Comparison of ENCODE assay signal across 20 mouse cellular contexts in the genomic region with DNA sequence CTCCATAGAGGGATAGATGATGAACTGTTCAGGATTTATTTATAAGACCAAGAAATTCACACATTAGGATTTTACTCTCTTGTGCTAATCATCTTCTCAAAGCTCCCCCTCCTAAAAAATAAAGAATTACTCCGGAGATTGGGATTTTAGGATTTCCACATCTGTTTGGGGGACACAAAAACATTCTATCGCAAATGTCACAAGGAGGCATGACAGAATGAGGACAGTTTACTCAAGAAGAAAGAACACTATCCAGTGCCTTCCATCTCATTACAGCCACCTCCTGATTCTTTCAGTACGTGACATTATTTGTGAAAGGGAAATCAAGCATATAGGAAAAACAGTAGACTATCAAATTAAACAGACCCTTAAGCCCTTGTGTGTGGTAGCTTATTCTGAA.
DNase-seq lines count a peak whose midpoint lies in the region; ATAC-seq and TF ChIP-seq lines count a peak whose summit lies in the region.
"Had no signal": no experiment of that assay in that cellular context is flagged by ENCODE, and none has a peak within 500 bp of the region (broad histone marks: within the 10 kb centered on the region; RNA-seq: fewer than 3 reads in every experiment).

No protein-coding gene starts in this region.

- intact Hi-C loops in left cerebral cortex, adult 2 months (cut with DNase I) = no loop called here

- no peak for DNase-seq in forebrain, embryonic 11.5 days (ENCODE audit: low spot score)
- DNase-seq in left cerebral cortex, adult 2 months (ENCODE audit: extremely low spot score in 1 of 2, low spot score in 2 of 2) = no peak
- DNase-seq in left cerebral cortex, adult 8-10 months (ENCODE audit: low spot score in 2 of 2) = no peak
- DNase-seq in thymus, postnatal 10 days (ENCODE audit: low spot score in 2 of 2) = no peak
- DNase-seq: adrenal gland, adult 8-10 months; adrenal gland, postnatal 14 days; adrenal gland, postnatal 36 days; B cell, adult 2 months; cerebellum, adult 11-12 months; cerebellum, adult 9-10 months; forebrain, postnatal 0 days had no signal

- H3K9ac ChIP-seq in forebrain, embryonic 15.5 days (replicated peaks) = no peak overlapping the region
- H3K9ac ChIP-seq in forebrain, embryonic 11.5 days (ENCODE audit: low read length) = no peak overlapping the region
- H3K9ac ChIP-seq: embryonic facial prominence, embryonic 12.5 days; forebrain, embryonic 12.5 days; forebrain, postnatal 0 days had no signal

- H3K4me3 ChIP-seq in forebrain, embryonic 15.5 days = no peak overlapping the region
- no peak overlapping the region for H3K4me3 ChIP-seq in forebrain, embryonic 11.5 days (ENCODE audit: low read depth, low read length)
- no peak overlapping the region for H3K4me3 ChIP-seq in left cerebral cortex, adult 2 months
- H3K4me3 ChIP-seq: embryonic facial prominence, embryonic 10.5 days; embryonic facial prominence, embryonic 12.5 days; forebrain, embryonic 12.5 days had no signal

- H3K27me3 ChIP-seq in forebrain, embryonic 15.5 days = no peaks in the 10 kb centered on the region
- H3K27me3 ChIP-seq in forebrain, embryonic 11.5 days (ENCODE audit: control insufficient read depth, insufficient read depth, low read length) = no peaks in the 10 kb centered on the region
- H3K27me3 ChIP-seq: CH12.LX; embryonic facial prominence, embryonic 12.5 days; forebrain, embryonic 12.5 days; Patski had no signal

- 57% methylated on average over 3 of the region's 3 CpGs for WGBS in forebrain, embryonic 15.5 days
- 72% methylated on average over 3 of the region's 3 CpGs for WGBS in forebrain, embryonic 11.5 days

- H3K9me3 ChIP-seq in forebrain, embryonic 15.5 days = no peaks in the 10 kb centered on the region
- no peaks in the 10 kb centered on the region for H3K9me3 ChIP-seq in forebrain, embryonic 11.5 days (ENCODE audit: control insufficient read depth, low read length)
- H3K9me3 ChIP-seq: embryonic facial prominence, embryonic 10.5 days; embryonic facial prominence, embryonic 12.5 days; forebrain, embryonic 12.5 days; G1E had no signal

- H3K4me1 ChIP-seq in forebrain, embryonic 15.5 days = peaks cover 6% of the 10 kb centered on the region; the same call in 1 of the 2 replicates
- no peaks in the 10 kb centered on the region for H3K4me1 ChIP-seq in forebrain, embryonic 11.5 days (replicated peaks; ENCODE audit: control insufficient read depth, insufficient read depth, low read length)
- H3K4me1 ChIP-seq: embryonic facial prominence, embryonic 12.5 days; forebrain, embryonic 12.5 days had no signal

- ATAC-seq in forebrain, embryonic 15.5 days (replicated peaks) = no peak
- no peak for ATAC-seq in forebrain, embryonic 11.5 days (replicated peaks; ENCODE audit: low FRiP score)
- ATAC-seq: activated CD4-positive, CD25-positive, alpha-beta regulatory T cell, adult 4 months; CD4-positive, CD25-positive, alpha-beta regulatory T cell, adult 4 months; forebrain, postnatal 0 days; Patski had no signal

- TF ChIP-seq CTCF in left cerebral cortex, adult 2 months (IDR thresholded peaks at IDR 0.05) = no peak

- no peak overlapping the region for H3K4me2 ChIP-seq in forebrain, embryonic 15.5 days (replicated peaks)
- H3K4me2 ChIP-seq in forebrain, embryonic 11.5 days (ENCODE audit: low read depth, low read length, severe bottlenecking) = no peak overlapping the region
- H3K4me2 ChIP-seq: embryonic facial prominence, embryonic 12.5 days; forebrain, embryonic 12.5 days had no signal

- H3K27ac ChIP-seq in forebrain, embryonic 15.5 days (replicated peaks) = 0 out of 2 replicates have a peak overlapping the region, but pooled peaks have one; percentile 31
- H3K27ac ChIP-seq in forebrain, embryonic 11.5 days (ENCODE audit: low read depth, low read length) = no peak overlapping the region
- peak overlapping the region; percentile 66; the same call in 1 of the 2 replicates for H3K27ac ChIP-seq in left cerebral cortex, adult 2 months
- H3K27ac ChIP-seq: embryonic facial prominence, embryonic 10.5 days; embryonic facial prominence, embryonic 12.5 days; forebrain, embryonic 12.5 days had no signal

- no peaks in the 10 kb centered on the region for H3K36me3 ChIP-seq in forebrain, embryonic 15.5 days
- H3K36me3 ChIP-seq in forebrain, embryonic 11.5 days (ENCODE audit: control insufficient read depth, insufficient read depth, low read length) = no peaks in the 10 kb centered on the region
- H3K36me3 ChIP-seq: embryonic facial prominence, embryonic 10.5 days; embryonic facial prominence, embryonic 12.5 days; forebrain, embryonic 12.5 days; G1E had no signal
